Mouse (Mus musculus) small intestine, adult 2 months (tissue): ENCODE results near the gene Gm4981.
"Not testable (repeated sequence)": the region's sequence is repeated elsewhere in the genome, so short reads cannot be mapped to it uniquely, and the experiment has no call there.

ENCODE experiments used
- CTCF ChIP-seq: fragments of 200-500 bp; IDR thresholded peaks from 2 replicates; pipeline ENCODE4 v1.5.1; 2012; ENCODE audit warnings: low read depth, mild to moderate bottlenecking, control low read depth, inconsistent platforms, low read length, moderate library complexity, mixed read lengths; ENCODE audit not compliant: insufficient replicate concordance, insufficient read length; ENCODE audit errors: extremely low read depth
- POLR2A ChIP-seq: fragments of 200-500 bp; IDR thresholded peaks from 2 replicates; pipeline ENCODE4 v1.6.1; 2012; ENCODE audit warnings: low read depth, mild to moderate bottlenecking, control low read depth, inconsistent platforms, low read length, moderate library complexity

DNA sequence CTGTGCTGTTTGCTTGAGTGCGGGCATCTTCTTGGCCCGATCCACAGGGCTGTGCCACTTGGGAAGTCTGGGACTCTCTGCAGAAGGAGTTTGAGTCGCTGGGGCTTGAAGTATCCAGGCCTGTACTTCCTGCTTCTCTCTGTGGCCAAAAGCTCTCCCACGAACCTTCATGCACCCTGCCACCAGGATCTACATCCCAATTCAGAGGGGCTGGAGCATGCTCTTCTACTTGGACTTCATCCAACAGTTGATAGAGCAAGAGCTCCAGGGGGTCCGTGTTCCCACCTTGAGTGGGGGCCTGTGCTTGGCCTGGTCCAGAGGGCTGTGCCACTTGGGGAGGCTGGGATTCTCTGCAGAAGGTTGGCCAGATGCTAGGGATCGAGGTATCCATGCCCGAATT lies 5.4 kb downstream of the Gm4981 start:
- TF ChIP-seq CTCF, POLR2A: not testable (repeated sequence)
